Mouse (Mus musculus) lung, embryonic 16.5 days (tissue): ENCODE results near the gene Mfsd6. TPM values are rescaled to one million over a fixed set of nuclear protein-coding genes. Genes with fewer than 3 reads are reported as not detected.

ENCODE experiments used
- ATAC-seq: fragments of 200-750 bp; cut with Nextera tagmentation; 2 replicates; pipeline ENCODE4 v1.8.0; 2017; ENCODE audit warnings: low read depth, mild to moderate bottlenecking, moderate library complexity
- H3K27ac ChIP-seq: fragments of 300-500 bp; sonication (generic); 2 replicates; pipeline ENCODE4 v1.5.1; 2014; ENCODE audit warnings: mild to moderate bottlenecking, control low read depth, low read length
- H3K27me3 ChIP-seq: fragments of 300-500 bp; sonication (generic); 2 replicates; pipeline ENCODE4 v1.6.1; 2014; ENCODE audit warnings: low read depth, low read length, mixed read lengths; ENCODE audit not compliant: control insufficient read depth, insufficient read depth
- H3K36me3 ChIP-seq: fragments of 300-500 bp; sonication (generic); 2 replicates; pipeline ENCODE4 v1.6.1; 2014; ENCODE audit warnings: low read length; ENCODE audit not compliant: control insufficient read depth, insufficient read depth
- H3K4me1 ChIP-seq: fragments of 300-500 bp; sonication (generic); replicated peaks from 2 replicates; pipeline ENCODE4 v1.6.1; 2014; ENCODE audit warnings: low read length, mixed read lengths; ENCODE audit not compliant: control insufficient read depth, insufficient read depth
- H3K4me2 ChIP-seq: fragments of 300-500 bp; sonication (generic); 2 replicates; pipeline ENCODE4 v1.6.1; 2014; ENCODE audit warnings: low read depth, low read length, control low read depth
- H3K4me3 ChIP-seq: fragments of 300-500 bp; sonication (generic); 2 replicates; pipeline ENCODE4 v1.5.1; 2014; ENCODE audit warnings: mild to moderate bottlenecking, low read length, control low read depth
- H3K9ac ChIP-seq: fragments of 300-500 bp; sonication (generic); 2 replicates; pipeline ENCODE4 v1.6.1; 2014; ENCODE audit warnings: low read length, control low read depth
- H3K9me3 ChIP-seq: fragments of 300-500 bp; sonication (generic); 2 replicates; pipeline ENCODE4 v1.6.1; 2016; ENCODE audit warnings: low read length; ENCODE audit not compliant: control insufficient read depth
- WGBS: fragments of 180-500 bp; shearing (Covaris S2); extraction: QIAGEN DNeasy Blood & Tissue Kit; methylation state at CpG from one replicate; pipeline ENCODE4 v1.1.7; 2014; 5-methylcytosine and 5-hydroxymethylcytosine counted together
- polyA plus RNA-seq: library from polyadenylated mRNA; unstranded; fragments of >200 nt; fragmentation: Nextera tagmentation; extraction: Ambion mirVana; gene quantifications from 2 replicates; pipeline ENCODE4 v1.2.1, GENCODE M21; 2015

Mfsd6 gene
- polyA plus RNA-seq, 1 experiment from 2014 or later = 2.7 TPM

GRCm38 (mm10) chr1:52635932-52636331, 91.3 kb downstream of the Mfsd6 start:
- H3K4me2 ChIP-seq = no peak overlapping the region
- no peaks in the 10 kb centered on the region for H3K9me3 ChIP-seq
- no peak overlapping the region for H3K4me3 ChIP-seq
- H3K27ac ChIP-seq = no peak overlapping the region
- no peak for ATAC-seq
- H3K36me3 ChIP-seq = peaks cover 5% of the 10 kb centered on the region; the same call in 1 of the 2 replicates
- peaks cover 10% of the 10 kb centered on the region for H3K4me1 ChIP-seq
- no peak overlapping the region for H3K9ac ChIP-seq
- H3K27me3 ChIP-seq = no peaks in the 10 kb centered on the region
- WGBS = 65% methylated on average over 3 of the region's 3 CpGs

GRCm38 (mm10) chr1:52634251-52634650, 93.0 kb downstream of the Mfsd6 start:
- WGBS = 92% methylated on average over 6 of the region's 6 CpGs
- Histone ChIP-seq H3K4me1 (peaks cover 10% of the 10 kb centered on the region), H3K9me3 (no peaks in the 10 kb centered on the region), H3K27ac (no peak overlapping the region), H3K27me3 (no peaks in the 10 kb centered on the region), H3K4me3 (no peak overlapping the region), H3K4me2 (no peak overlapping the region), H3K36me3 (peaks cover 4% of the 10 kb centered on the region; the same call in 1 of the 2 replicates), H3K9ac (no peak overlapping the region)
- no peak for ATAC-seq

GRCm38 (mm10) chr1:52631570-52631969, 95.7 kb downstream of the Mfsd6 start:
- no peak for ATAC-seq
- Histone ChIP-seq H3K27me3 (no peaks in the 10 kb centered on the region), H3K9me3 (no peaks in the 10 kb centered on the region), H3K4me2 (peak overlapping the region; percentile 60), H3K4me1 (peaks cover 10% of the 10 kb centered on the region), H3K27ac (no peak overlapping the region), H3K36me3 (no peaks in the 10 kb centered on the region), H3K4me3 (peak overlapping the region; percentile 91), H3K9ac (peak overlapping the region; percentile 87)
- 52% methylated on average over 2 of the region's 2 CpGs for WGBS

GRCm38 (mm10) chr1:52630937-52631299, 96.3 kb downstream of the Mfsd6 start:
- H3K27me3 ChIP-seq = no peaks in the 10 kb centered on the region
- peak overlapping the region; percentile 87 for H3K9ac ChIP-seq
- peaks cover 10% of the 10 kb centered on the region for H3K4me1 ChIP-seq
- peak; percentile 73 for ATAC-seq
- peak overlapping the region; percentile 60 for H3K4me2 ChIP-seq
- H3K36me3 ChIP-seq = no peaks in the 10 kb centered on the region
- no peaks in the 10 kb centered on the region for H3K9me3 ChIP-seq
- under 1% methylated on average over 6 of the region's 6 CpGs for WGBS
- H3K4me3 ChIP-seq = peak overlapping the region; percentile 91
- peak overlapping the region; percentile 90 for H3K27ac ChIP-seq

- peak; percentile 94 for ATAC-seq
- Histone ChIP-seq H3K27me3 (no peaks in the 10 kb centered on the region), H3K27ac (peak within 1 kb of the TSS; percentile 90), H3K9ac (peak within 1 kb of the TSS; percentile 87), H3K36me3 (no peaks in the 10 kb centered on the region), H3K9me3 (no peaks in the 10 kb centered on the region), H3K4me1 (peaks cover 10% of the 10 kb centered on the region), H3K4me3 (peak within 1 kb of the TSS; percentile 91), H3K4me2 (peak within 1 kb of the TSS; percentile 60)
- under 1% methylated on average over 44 of the region's 44 CpGs for WGBS
Measured at GRCm38 (mm10) chr1:52630248-52630936, 96.9 kb downstream of the Mfsd6 start, which contains the start of gene Nemp2. Nemp2 (plus strand) TSS chr1:52630703.

- Histone ChIP-seq H3K36me3 (no peaks in the 10 kb centered on the region), H3K9ac (no peak overlapping the region), H3K4me1 (no peaks in the 10 kb centered on the region), H3K27ac (no peak overlapping the region), H3K4me2 (no peak overlapping the region), H3K9me3 (peaks cover 3% of the 10 kb centered on the region; the same call in 1 of the 2 replicates), H3K27me3 (no peaks in the 10 kb centered on the region), H3K4me3 (no peak overlapping the region)
- ATAC-seq = no peak
Measured at GRCm38 (mm10) chr1:52620442-52620841, 106.8 kb downstream of the Mfsd6 start.

GRCm38 (mm10) chr1:52618217-52618616, 109.0 kb downstream of the Mfsd6 start:
- no peak overlapping the region for H3K4me3 ChIP-seq
- H3K4me2 ChIP-seq = no peak overlapping the region
- no peaks in the 10 kb centered on the region for H3K36me3 ChIP-seq
- no peaks in the 10 kb centered on the region for H3K27me3 ChIP-seq
- no peaks in the 10 kb centered on the region for H3K4me1 ChIP-seq
- no peak overlapping the region for H3K9ac ChIP-seq
- no peak overlapping the region for H3K27ac ChIP-seq
- no peak for ATAC-seq
- H3K9me3 ChIP-seq = peaks cover 3% of the 10 kb centered on the region; the same call in 1 of the 2 replicates
- WGBS = 24% methylated on average over 1 of the region's 1 CpGs

GRCm38 (mm10) chr1:52608486-52608885, 118.8 kb downstream of the Mfsd6 start:
- ATAC-seq = no peak
- 75% methylated on average over 4 of the region's 4 CpGs for WGBS

GRCm38 (mm10) chr1:52607700-52608099, 119.6 kb downstream of the Mfsd6 start:
- H3K4me1 ChIP-seq = no peaks in the 10 kb centered on the region
- ATAC-seq = no peak
- H3K36me3 ChIP-seq = no peaks in the 10 kb centered on the region
- H3K4me3 ChIP-seq = no peak overlapping the region
- no peak overlapping the region for H3K27ac ChIP-seq
- 61% methylated on average over 1 of the region's 1 CpGs for WGBS
- no peaks in the 10 kb centered on the region for H3K27me3 ChIP-seq
- no peak overlapping the region for H3K4me2 ChIP-seq
- no peak overlapping the region for H3K9ac ChIP-seq
- no peaks in the 10 kb centered on the region for H3K9me3 ChIP-seq

More at GRCm38 (mm10) chr1:52608486-52608885, 118.8 kb downstream of the Mfsd6 start:
- Histone ChIP-seq H3K4me2 (no peak overlapping the region), H3K4me3 (no peak overlapping the region), H3K36me3 (no peaks in the 10 kb centered on the region), H3K4me1 (no peaks in the 10 kb centered on the region), H3K27me3 (no peaks in the 10 kb centered on the region), H3K27ac (no peak overlapping the region), H3K9ac (no peak overlapping the region), H3K9me3 (no peaks in the 10 kb centered on the region)
